Mouse (Mus musculus) heart, adult 11 months (tissue): ENCODE measurements around the gene Gm26657.

Source experiments
- DNase-seq: peaks from one replicate; pipeline ENCODE4 v3.0.0; 2022

Gm26657 gene

GRCm38 (mm10) chr4:56740020-56740485, at the start of gene Gm26657:
Gm26657 (plus strand) TSS chr4:56740070.
- DNase-seq, result peak; percentile 84

- DNase-seq, result no peak
Measured at GRCm38 (mm10) chr4:56696401-56696800, 43.5 kb upstream of the Gm26657 start.

GRCm38 (mm10) chr4:56698671-56699070, 41.2 kb upstream of the Gm26657 start:
- no peak for DNase-seq

- DNase-seq, result peak; percentile 89
Measured at GRCm38 (mm10) chr4:56702234-56702633, 37.6 kb upstream of the Gm26657 start.

- no peak for DNase-seq
Measured at GRCm38 (mm10) chr4:56713155-56713554, 26.7 kb upstream of the Gm26657 start.

- DNase-seq, result no peak
Measured at GRCm38 (mm10) chr4:56716801-56717200, 23.1 kb upstream of the Gm26657 start.

- no peak for DNase-seq
Measured at GRCm38 (mm10) chr4:56717932-56718331, 21.9 kb upstream of the Gm26657 start.

GRCm38 (mm10) chr4:56718573-56719442, 21.1 kb upstream of the Gm26657 start:
- no peak for DNase-seq

- DNase-seq, result no peak
Measured at GRCm38 (mm10) chr4:56719456-56719855, 20.4 kb upstream of the Gm26657 start.

GRCm38 (mm10) chr4:56720403-56720802, 19.5 kb upstream of the Gm26657 start:
- peak; percentile 72 for DNase-seq

- DNase-seq, result peak; percentile 66
Measured at GRCm38 (mm10) chr4:56721469-56721868, 18.4 kb upstream of the Gm26657 start.

GRCm38 (mm10) chr4:56722346-56722745, 17.5 kb upstream of the Gm26657 start:
- DNase-seq, result peak; percentile 85

- DNase-seq, result peak; percentile 72
Measured at GRCm38 (mm10) chr4:56723237-56723636, 16.6 kb upstream of the Gm26657 start.

GRCm38 (mm10) chr4:56725839-56726238, 14.0 kb upstream of the Gm26657 start:
- DNase-seq, result peak; percentile 43

GRCm38 (mm10) chr4:56740611-56741010, 741 bp downstream of the Gm26657 start:
- DNase-seq, result peak; percentile 83

GRCm38 (mm10) chr4:56741041-56741493, 1.2 kb downstream of the Gm26657 start, which contains the start of gene Actl7b:
Actl7b (minus strand) TSS chr4:56741443.
- DNase-seq, result peak; percentile 77

GRCm38 (mm10) chr4:56742698-56743097, 2.8 kb downstream of the Gm26657 start:
- peak; percentile 77 for DNase-seq

- peak; percentile 83 for DNase-seq
Measured at GRCm38 (mm10) chr4:56743363-56744195, 3.7 kb downstream of the Gm26657 start, which contains the start of gene Actl7a. Actl7a (plus strand) TSS chr4:56743413.

- DNase-seq, result peak; percentile 40
Measured at GRCm38 (mm10) chr4:56746345-56746744, 6.5 kb downstream of the Gm26657 start.

GRCm38 (mm10) chr4:56747456-56747855, 7.6 kb downstream of the Gm26657 start:
- DNase-seq, result peak; percentile 61

GRCm38 (mm10) chr4:56756021-56756420, 16.2 kb downstream of the Gm26657 start:
- peak; percentile 13 for DNase-seq

GRCm38 (mm10) chr4:56756966-56757600, 17.2 kb downstream of the Gm26657 start:
- DNase-seq, result peak; percentile 91

GRCm38 (mm10) chr4:56757693-56758092, 17.8 kb downstream of the Gm26657 start:
- DNase-seq, result no peak
